Mouse (Mus musculus) midbrain, embryonic 14.5 days (tissue): ENCODE measurements around the gene 1810055G02Rik. TPM values are rescaled to one million over a fixed set of nuclear protein-coding genes. Genes with fewer than 3 reads are reported as not detected.
A peak's percentile ranks its signal among the peaks of the same experiment; 100 is the strongest.

Experiments used
- ATAC-seq: fragments of 200-750 bp; cut with Nextera tagmentation; 2 replicates; pipeline ENCODE4 v1.8.0; 2017; ENCODE audit warnings: moderate number of reproducible peaks, moderate library complexity; ENCODE audit not compliant: low FRiP score, low TSS enrichment
- DNase-seq: peaks from one replicate; pipeline ENCODE4 v3.0.0-alpha.2; 2015
- H3K27ac ChIP-seq: fragments of 300-500 bp; sonication (generic); replicated peaks from 2 replicates; pipeline ENCODE4 v1.5.1; 2014; ENCODE audit warnings: mild to moderate bottlenecking, low read depth, low read length, moderate library complexity
- H3K27me3 ChIP-seq: fragments of 300-500 bp; sonication (generic); 2 replicates; pipeline ENCODE4 v1.6.1; 2014; ENCODE audit warnings: low read length, control low read depth, mixed read lengths; ENCODE audit not compliant: control insufficient read depth, insufficient read depth
- H3K36me3 ChIP-seq: fragments of 300-500 bp; sonication (generic); 2 replicates; pipeline ENCODE4 v1.6.1; 2014; ENCODE audit warnings: low read length, control low read depth; ENCODE audit not compliant: control insufficient read depth, insufficient read depth
- H3K4me1 ChIP-seq: fragments of 300-500 bp; sonication (generic); 2 replicates; pipeline ENCODE4 v1.6.1; 2014; ENCODE audit warnings: mild to moderate bottlenecking, antibody characterized with exemption, low read length, control low read depth; ENCODE audit not compliant: control insufficient read depth, insufficient read depth
- H3K4me2 ChIP-seq: fragments of 300-500 bp; sonication (generic); 2 replicates; pipeline ENCODE4 v1.6.1; 2014; ENCODE audit warnings: mild to moderate bottlenecking, low read length, moderate library complexity
- H3K4me3 ChIP-seq: fragments of 300-500 bp; sonication (generic); replicated peaks from 2 replicates; pipeline ENCODE4 v1.5.1; 2014; ENCODE audit warnings: low read depth, low read length
- H3K9ac ChIP-seq: fragments of 300-500 bp; sonication (generic); replicated peaks from 2 replicates; pipeline ENCODE4 v1.6.1; 2014; ENCODE audit warnings: mild to moderate bottlenecking, low read length, moderate library complexity
- H3K9me3 ChIP-seq: fragments of 300-500 bp; sonication (generic); 2 replicates; pipeline ENCODE4 v1.6.1; 2016; ENCODE audit warnings: low read length, control low read depth, mixed read lengths; ENCODE audit not compliant: control insufficient read depth
- WGBS: fragments of 180-500 bp; shearing (Covaris S2); extraction: QIAGEN DNeasy Blood & Tissue Kit; methylation state at CpG from one replicate; pipeline ENCODE4 v1.1.7; 2014; 5-methylcytosine and 5-hydroxymethylcytosine counted together
- polyA plus RNA-seq: library from polyadenylated mRNA; unstranded; fragments of >200 nt; fragmentation: Nextera tagmentation; extraction: Ambion mirVana; gene quantifications from 2 replicates; pipeline ENCODE4 v1.2.1, GENCODE M21; 2014

The 1810055G02Rik gene
- polyA plus RNA-seq = 31.4 and 33.7 TPM in 2 replicates

GRCm38 (mm10) chr19:3708078-3709012, at the start of gene 1810055G02Rik:
1810055G02Rik (plus strand) TSS chr19:3708293.
- peak within 1 kb of the TSS; percentile 76 for H3K9ac ChIP-seq
- 0 out of 2 replicates have a peak, but pooled peaks cover 5% of the 10 kb centered on the region for H3K36me3 ChIP-seq
- ATAC-seq (peak; percentile 98), DNase-seq (peak; percentile 99)
- H3K4me1 ChIP-seq = peaks cover 12% of the 10 kb centered on the region
- under 1% methylated on average over 61 of the region's 61 CpGs for WGBS
- H3K4me3 ChIP-seq = peak within 1 kb of the TSS; percentile 83
- peak within 1 kb of the TSS; percentile 87 for H3K27ac ChIP-seq
- peak within 1 kb of the TSS; percentile 62 for H3K4me2 ChIP-seq
- no peaks in the 10 kb centered on the region for H3K9me3 ChIP-seq
- no peaks in the 10 kb centered on the region for H3K27me3 ChIP-seq

GRCm38 (mm10) chr19:3665510-3665909, 42.6 kb upstream of the 1810055G02Rik start:
- Histone ChIP-seq H3K27me3 (no peaks in the 10 kb centered on the region), H3K4me1 (no peaks in the 10 kb centered on the region), H3K27ac (no peak overlapping the region), H3K9ac (no peak overlapping the region), H3K4me2 (no peak overlapping the region), H3K36me3 (no peaks in the 10 kb centered on the region), H3K4me3 (no peak overlapping the region), H3K9me3 (no peaks in the 10 kb centered on the region)
- DNase-seq (no peak), ATAC-seq (no peak)
- WGBS = 77% methylated on average over 5 of the region's 5 CpGs

- DNase-seq = no peak
- WGBS = 93% methylated on average over 2 of the region's 2 CpGs
Observed at GRCm38 (mm10) chr19:3666632-3667031, 41.5 kb upstream of the 1810055G02Rik start.

GRCm38 (mm10) chr19:3667155-3667895, 40.8 kb upstream of the 1810055G02Rik start:
- no peak overlapping the region for H3K4me3 ChIP-seq
- no peak overlapping the region for H3K4me2 ChIP-seq
- 90% methylated on average over 6 of the region's 6 CpGs for WGBS
- H3K9me3 ChIP-seq = no peaks in the 10 kb centered on the region
- no peak overlapping the region for H3K9ac ChIP-seq
- DNase-seq = no peak
- H3K36me3 ChIP-seq = no peaks in the 10 kb centered on the region
- ATAC-seq = no peak
- H3K4me1 ChIP-seq = no peaks in the 10 kb centered on the region
- no peak overlapping the region for H3K27ac ChIP-seq
- H3K27me3 ChIP-seq = no peaks in the 10 kb centered on the region

More at GRCm38 (mm10) chr19:3666632-3667031, 41.5 kb upstream of the 1810055G02Rik start:
- no peaks in the 10 kb centered on the region for H3K4me1 ChIP-seq
- H3K4me2 ChIP-seq = no peak overlapping the region
- no peak overlapping the region for H3K9ac ChIP-seq
- ATAC-seq = no peak
- H3K27ac ChIP-seq = no peak overlapping the region
- H3K9me3 ChIP-seq = no peaks in the 10 kb centered on the region
- H3K4me3 ChIP-seq = no peak overlapping the region
- H3K27me3 ChIP-seq = no peaks in the 10 kb centered on the region
- H3K36me3 ChIP-seq = no peaks in the 10 kb centered on the region

- H3K27me3 ChIP-seq = no peaks in the 10 kb centered on the region
- no peaks in the 10 kb centered on the region for H3K36me3 ChIP-seq
- whole genome bisulfite sequencing = 82% methylated on average over 11 of the region's 11 CpGs
- no peak for DNase-seq
- no peak overlapping the region for H3K9ac ChIP-seq
- no peak overlapping the region for H3K27ac ChIP-seq
- no peaks in the 10 kb centered on the region for H3K4me1 ChIP-seq
- ATAC-seq = no peak
- H3K4me3 ChIP-seq = no peak overlapping the region
- no peak overlapping the region for H3K4me2 ChIP-seq
- no peaks in the 10 kb centered on the region for H3K9me3 ChIP-seq
Observed at GRCm38 (mm10) chr19:3667979-3668378, 40.1 kb upstream of the 1810055G02Rik start.

- Histone ChIP-seq H3K4me2 (no peak overlapping the region), H3K36me3 (no peaks in the 10 kb centered on the region), H3K9me3 (no peaks in the 10 kb centered on the region), H3K27ac (no peak overlapping the region), H3K27me3 (no peaks in the 10 kb centered on the region), H3K4me1 (no peaks in the 10 kb centered on the region), H3K4me3 (no peak overlapping the region), H3K9ac (no peak overlapping the region)
- ATAC-seq = no peak
- WGBS = 87% methylated on average over 10 of the region's 10 CpGs
- no peak for DNase-seq
Observed at GRCm38 (mm10) chr19:3668551-3668950, 39.5 kb upstream of the 1810055G02Rik start.

- ATAC-seq (no peak), DNase-seq (no peak)
- WGBS = 71% methylated on average over 13 of the region's 13 CpGs
- Histone ChIP-seq H3K27ac (no peak overlapping the region), H3K9ac (no peak overlapping the region), H3K36me3 (no peaks in the 10 kb centered on the region), H3K4me3 (no peak overlapping the region), H3K27me3 (no peaks in the 10 kb centered on the region), H3K4me2 (no peak overlapping the region), H3K4me1 (no peaks in the 10 kb centered on the region), H3K9me3 (no peaks in the 10 kb centered on the region)
Observed at GRCm38 (mm10) chr19:3669100-3669499, 39.0 kb upstream of the 1810055G02Rik start.

- Histone ChIP-seq H3K27me3 (no peaks in the 10 kb centered on the region), H3K4me1 (no peaks in the 10 kb centered on the region), H3K9me3 (no peaks in the 10 kb centered on the region), H3K9ac (no peak overlapping the region), H3K4me3 (no peak overlapping the region), H3K36me3 (no peaks in the 10 kb centered on the region), H3K27ac (no peak overlapping the region), H3K4me2 (no peak overlapping the region)
- DNase-seq = no peak
- 98% methylated on average over 2 of the region's 2 CpGs for WGBS
- ATAC-seq = no peak
Observed at GRCm38 (mm10) chr19:3673149-3673548, 34.9 kb upstream of the 1810055G02Rik start.
